ENCODE assay signal across 20 mouse cellular contexts in genomic region chr3:147080768-147081448, GRCm38 (mm10).
DNase-seq lines count a peak whose midpoint lies in the region; ATAC-seq lines count a peak whose summit lies in the region.
"Had no signal": no experiment of that assay in that cellular context is flagged by ENCODE, and none has a peak within 500 bp of the region (broad histone marks: within the 10 kb centered on the region; RNA-seq: fewer than 3 reads in every experiment).

No protein-coding gene starts in this region.

- WGBS in heart, embryonic 12.5 days: 34% methylated on average over 4 of the region's 4 CpGs
- 31% methylated on average over 4 of the region's 4 CpGs for WGBS in heart, embryonic 16.5 days
- WGBS in embryonic facial prominence, embryonic 10.5 days: 85% methylated on average over 4 of the region's 4 CpGs

- DNase-seq in heart, adult 11 months: peak; percentile 70
- DNase-seq in heart, adult 8-10 months (ENCODE audit: low spot score): no peak
- no peak for DNase-seq in heart, adult 18-20 months
- peak; percentile 2 for DNase-seq in Muller cell, postnatal 12 days (ENCODE audit: inconsistent ontology term)
- no peak for DNase-seq in thymus, postnatal 0 days (ENCODE audit: low spot score)
- DNase-seq in embryonic facial prominence, embryonic 10.5 days (ENCODE audit: low spot score): no peak
- DNase-seq: adrenal gland, postnatal 14 days; cerebellum, adult 11-12 months; cerebellum, adult 9-10 months; cerebellum, postnatal 25 days; kidney, adult 11 months; kidney, adult 9 months had no signal

- no peaks in the 10 kb centered on the region for H3K9me3 ChIP-seq in heart, embryonic 12.5 days (replicated peaks)
- no peaks in the 10 kb centered on the region for H3K9me3 ChIP-seq in heart, embryonic 16.5 days (replicated peaks; ENCODE audit: control insufficient read depth, low read length)
- no peaks in the 10 kb centered on the region for H3K9me3 ChIP-seq in embryonic facial prominence, embryonic 10.5 days
- H3K9me3 ChIP-seq: embryonic facial prominence, embryonic 13.5 days; forebrain, embryonic 15.5 days; hindbrain, embryonic 13.5 days had no signal

- peak overlapping the region; percentile 80 for H3K27ac ChIP-seq in heart, embryonic 12.5 days (ENCODE audit: poor library complexity, severe bottlenecking)
- peak overlapping the region; percentile 90 for H3K27ac ChIP-seq in heart, embryonic 16.5 days (ENCODE audit: low read length)
- H3K27ac ChIP-seq in embryonic facial prominence, embryonic 10.5 days (replicated peaks): no peak overlapping the region
- H3K27ac ChIP-seq: embryonic facial prominence, embryonic 13.5 days; forebrain, embryonic 15.5 days; hindbrain, embryonic 13.5 days; hindbrain, postnatal 0 days had no signal

- ATAC-seq in heart, embryonic 12.5 days (ENCODE audit: insufficient number of reproducible peaks, low FRiP score): no peak
- peak; percentile 77 for ATAC-seq in heart, embryonic 16.5 days (replicated peaks; ENCODE audit: extremely low read depth, insufficient read depth, low FRiP score)
- ATAC-seq: activated CD4-positive, CD25-positive, alpha-beta regulatory T cell, adult 4 months; hindbrain, postnatal 0 days; Patski had no signal

- no peak overlapping the region for H3K4me3 ChIP-seq in heart, embryonic 12.5 days
- H3K4me3 ChIP-seq in heart, embryonic 16.5 days (ENCODE audit: low read length): no peak overlapping the region
- H3K4me3 ChIP-seq in embryonic facial prominence, embryonic 10.5 days: no peak overlapping the region
- H3K4me3 ChIP-seq: embryonic facial prominence, embryonic 13.5 days; forebrain, embryonic 15.5 days; hindbrain, embryonic 13.5 days had no signal

- no peaks in the 10 kb centered on the region for H3K27me3 ChIP-seq in heart, embryonic 12.5 days (replicated peaks)
- H3K27me3 ChIP-seq in heart, embryonic 16.5 days (ENCODE audit: control insufficient read depth, insufficient read depth, low read length): no peaks in the 10 kb centered on the region
- H3K27me3 ChIP-seq in embryonic facial prominence, embryonic 10.5 days (replicated peaks; ENCODE audit: low read depth, poor library complexity, severe bottlenecking): no peaks in the 10 kb centered on the region
- H3K27me3 ChIP-seq: embryonic facial prominence, embryonic 13.5 days; forebrain, embryonic 15.5 days; hindbrain, embryonic 13.5 days had no signal

- no peaks in the 10 kb centered on the region for H3K36me3 ChIP-seq in heart, embryonic 12.5 days
- H3K36me3 ChIP-seq in heart, embryonic 16.5 days (ENCODE audit: control insufficient read depth, insufficient read depth): no peaks in the 10 kb centered on the region
- no peaks in the 10 kb centered on the region for H3K36me3 ChIP-seq in embryonic facial prominence, embryonic 10.5 days (replicated peaks)
- H3K36me3 ChIP-seq: embryonic facial prominence, embryonic 13.5 days; forebrain, embryonic 15.5 days; hindbrain, embryonic 13.5 days had no signal

- no peak overlapping the region for H3K4me2 ChIP-seq in heart, embryonic 12.5 days
- peak overlapping the region; percentile 33 for H3K4me2 ChIP-seq in heart, embryonic 16.5 days (ENCODE audit: low read depth, low read length)
- H3K4me2 ChIP-seq: embryonic facial prominence, embryonic 13.5 days; forebrain, embryonic 15.5 days; hindbrain, embryonic 13.5 days had no signal

- H3K4me1 ChIP-seq in heart, embryonic 12.5 days (replicated peaks): peaks cover 9% of the 10 kb centered on the region; the same call in 1 of the 2 replicates
- peaks cover 7% of the 10 kb centered on the region; the same call in 1 of the 2 replicates for H3K4me1 ChIP-seq in heart, embryonic 16.5 days (ENCODE audit: control insufficient read depth, insufficient read depth, low read length)
- H3K4me1 ChIP-seq in embryonic facial prominence, embryonic 10.5 days: peaks cover 28% of the 10 kb centered on the region

- H3K9ac ChIP-seq in heart, embryonic 12.5 days: no peak overlapping the region
- no peak overlapping the region for H3K9ac ChIP-seq in heart, embryonic 16.5 days (ENCODE audit: low read length)
- H3K9ac ChIP-seq: embryonic facial prominence, embryonic 13.5 days; forebrain, embryonic 15.5 days; hindbrain, embryonic 13.5 days had no signal

Comparison
In these comparisons a context has a peak if more than half of its experiments do, and no peak if none do; other contexts are left out.
1. DNase-seq: peak in heart, adult 11 months (single experiment) and Muller cell, postnatal 12 days (single experiment); none in heart, adult 8-10 months (single experiment), heart, adult 18-20 months (0 of 2), thymus, postnatal 0 days (single experiment) and embryonic facial prominence, embryonic 10.5 days (single experiment).